Mouse (Mus musculus) liver, postnatal 0 days (tissue): ENCODE results near the gene Dnah2.

Experiments used
- CTCF ChIP-seq: sonication (generic); IDR thresholded peaks from 2 replicates; pipeline ENCODE4 v1.5.1; 2016; ENCODE audit warnings: antibody characterized with exemption, low read depth
- EP300 ChIP-seq: IDR thresholded peaks from 2 replicates; pipeline ENCODE4 v1.6.1; 2016; ENCODE audit warnings: antibody characterized with exemption, low read depth, mild to moderate bottlenecking

GRCm38 (mm10) chr11:69452114-69452867 lies 96.6 kb downstream of the Dnah2 start:
- TF ChIP-seq CTCF (no peak), EP300 (no peak)
